Mouse (Mus musculus): ENCODE data around the gene Tnrc6b. TPM values are rescaled to one million over a fixed set of nuclear protein-coding genes. Genes with fewer than 3 reads are reported as not detected.
"Not testable (repeated sequence)": the region's sequence is repeated elsewhere in the genome, so short reads cannot be mapped to it uniquely, and the experiment has no call there.

Tnrc6b gene
- polyA plus RNA-seq, 1 experiment from 2014 or later = 33.5 TPM

DNA sequence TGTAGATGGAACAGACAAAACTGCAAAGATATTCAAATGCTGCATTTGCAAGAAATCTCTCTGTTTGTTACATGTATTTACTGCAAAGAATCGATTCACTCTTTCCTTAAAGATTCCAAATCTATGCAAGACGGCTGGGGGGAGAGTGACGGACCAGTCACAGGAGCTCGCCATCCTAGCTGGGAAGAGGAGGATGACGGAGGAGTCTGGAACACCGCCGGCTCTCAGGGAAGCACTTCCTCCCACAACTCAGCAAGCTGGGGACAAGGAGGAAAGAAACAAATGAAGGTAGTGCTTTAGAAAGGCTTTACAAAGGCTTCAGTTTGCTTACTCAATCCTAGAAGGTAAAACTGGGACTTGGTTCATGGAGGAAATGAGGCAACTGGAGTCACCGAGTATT, 173.0 kb downstream of the Tnrc6b start:
- H3K9me3 ChIP-seq (replicated peaks; ENCODE audit: control insufficient read depth, low read length, poor library complexity, severe bottlenecking) = no peaks in the 10 kb centered on the region
- H3K4me1 ChIP-seq (ENCODE audit: control insufficient read depth, insufficient read depth, low read length) = no peaks in the 10 kb centered on the region
- no peak overlapping the region for H3K9ac ChIP-seq (ENCODE audit: low read depth, low read length)
- H3K36me3 ChIP-seq (ENCODE audit: control insufficient read depth, insufficient read depth, low read length) = peaks cover 29% of the 10 kb centered on the region
- no peak overlapping the region for H3K27ac ChIP-seq (ENCODE audit: low read length)
- no peak overlapping the region for H3K4me3 ChIP-seq (ENCODE audit: low read depth, low read length)
- ATAC-seq = no peak
- no peaks in the 10 kb centered on the region for H3K27me3 ChIP-seq (ENCODE audit: control insufficient read depth, insufficient read depth, low read depth, low read length)
- H3K4me2 ChIP-seq (ENCODE audit: low read length) = no peak overlapping the region
- 88% methylated on average over 8 of the region's 8 CpGs for WGBS

DNA sequence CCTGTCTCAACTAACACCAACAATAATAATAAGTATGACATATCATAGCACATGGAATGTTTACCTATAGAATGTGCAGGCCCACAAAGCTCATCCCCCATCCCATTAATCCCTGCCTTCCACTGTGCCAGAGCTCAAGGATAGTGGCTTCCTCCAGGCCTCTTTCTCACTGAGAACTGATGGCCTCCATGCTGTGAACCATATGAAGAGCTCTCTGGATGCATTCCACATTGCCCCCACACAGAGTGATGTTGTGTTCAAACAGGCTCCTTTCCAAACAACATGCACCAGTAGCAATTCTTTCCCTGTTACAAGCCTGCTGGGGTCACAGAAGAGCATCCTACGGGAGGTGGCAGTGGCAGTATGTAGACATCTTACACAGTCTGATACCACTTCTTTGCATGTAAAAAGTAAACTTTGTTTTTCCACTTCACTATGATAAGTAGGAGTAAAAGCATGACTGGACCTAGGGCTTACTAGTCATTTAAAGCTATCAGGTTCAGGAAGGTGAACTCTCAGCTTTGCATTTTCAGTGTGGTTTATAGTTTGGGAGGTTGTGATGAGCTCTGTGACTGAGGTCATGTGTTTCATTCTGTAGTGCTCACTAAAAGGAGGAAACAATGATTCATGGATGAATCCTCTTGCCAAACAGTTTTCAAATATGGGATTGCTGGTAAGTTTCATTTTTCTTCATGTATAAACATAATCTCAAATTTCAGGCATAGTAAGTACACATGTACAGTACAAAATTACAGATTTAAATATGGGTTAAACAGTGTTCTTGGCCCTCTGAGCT, 175.4 kb downstream of the Tnrc6b start:
- Histone ChIP-seq H3K4me2 (ENCODE audit: low read length) (no peak overlapping the region), H3K4me1 (ENCODE audit: control insufficient read depth, insufficient read depth, low read length) (no peaks in the 10 kb centered on the region), H3K36me3 (ENCODE audit: control insufficient read depth, insufficient read depth, low read length) (peaks cover 28% of the 10 kb centered on the region), H3K27me3 (ENCODE audit: control insufficient read depth, insufficient read depth, low read depth, low read length) (no peaks in the 10 kb centered on the region), H3K4me3 (ENCODE audit: low read depth, low read length) (no peak overlapping the region), H3K9ac (ENCODE audit: low read depth, low read length) (no peak overlapping the region), H3K27ac (ENCODE audit: low read length) (no peak overlapping the region), H3K9me3 (replicated peaks; ENCODE audit: control insufficient read depth, low read length, poor library complexity, severe bottlenecking) (no peaks in the 10 kb centered on the region)
- ATAC-seq = no peak
- 86% methylated on average over 1 of the region's 1 CpGs for WGBS

GRCm38 (mm10) chr15:80892341-80892740, 181.2 kb downstream of the Tnrc6b start:
- Histone ChIP-seq H3K9ac (ENCODE audit: low read depth, low read length) (no peak overlapping the region), H3K9me3 (replicated peaks; ENCODE audit: control insufficient read depth, low read length, poor library complexity, severe bottlenecking) (no peaks in the 10 kb centered on the region), H3K4me3 (ENCODE audit: low read depth, low read length) (no peak overlapping the region), H3K4me1 (ENCODE audit: control insufficient read depth, insufficient read depth, low read length) (no peaks in the 10 kb centered on the region), H3K36me3 (ENCODE audit: control insufficient read depth, insufficient read depth, low read length) (peaks cover 48% of the 10 kb centered on the region), H3K27me3 (ENCODE audit: control insufficient read depth, insufficient read depth, low read depth, low read length) (no peaks in the 10 kb centered on the region), H3K27ac (ENCODE audit: low read length) (no peak overlapping the region), H3K4me2 (ENCODE audit: low read length) (no peak overlapping the region)
- ATAC-seq = no peak
- 98% methylated on average over 3 of the region's 3 CpGs for WGBS

DNA sequence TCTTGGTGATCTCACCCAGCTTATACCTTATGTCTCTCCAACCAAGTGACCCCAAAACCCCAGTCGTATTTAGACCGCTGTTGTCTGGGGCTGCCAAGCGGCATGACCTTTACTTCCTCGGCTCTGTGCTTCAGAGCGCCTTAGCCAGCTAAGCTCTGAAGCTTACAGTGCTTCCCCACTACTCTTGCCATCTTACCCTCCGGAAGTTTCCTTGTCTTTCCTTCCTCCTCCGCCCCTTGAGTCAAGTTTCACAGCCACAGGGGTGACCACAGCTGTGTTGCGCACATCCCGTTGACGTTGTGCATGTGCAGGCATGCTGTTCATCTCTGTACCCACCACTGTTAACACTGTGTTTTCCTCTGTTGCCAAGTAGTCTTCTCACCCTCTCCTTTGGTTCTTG, 185.6 kb downstream of the Tnrc6b start:
- H3K27me3 ChIP-seq (ENCODE audit: control insufficient read depth, insufficient read depth, low read depth, low read length) = no peaks in the 10 kb centered on the region
- H3K36me3 ChIP-seq (ENCODE audit: control insufficient read depth, insufficient read depth, low read length) = peaks cover 42% of the 10 kb centered on the region
- ATAC-seq = no peak
- H3K9me3 ChIP-seq (replicated peaks; ENCODE audit: control insufficient read depth, low read length, poor library complexity, severe bottlenecking) = no peaks in the 10 kb centered on the region
- H3K27ac ChIP-seq (ENCODE audit: low read length) = no peak overlapping the region
- no peak overlapping the region for H3K4me3 ChIP-seq (ENCODE audit: low read depth, low read length)
- H3K4me2 ChIP-seq (ENCODE audit: low read length) = no peak overlapping the region
- WGBS = 93% methylated on average over 10 of the region's 10 CpGs
- no peaks in the 10 kb centered on the region for H3K4me1 ChIP-seq (ENCODE audit: control insufficient read depth, insufficient read depth, low read length)
- no peak overlapping the region for H3K9ac ChIP-seq (ENCODE audit: low read depth, low read length)

GRCm38 (mm10) chr15:80897911-80898310, 186.8 kb downstream of the Tnrc6b start:
- H3K4me3 ChIP-seq (ENCODE audit: low read depth, low read length) = no peak overlapping the region
- no peak overlapping the region for H3K9ac ChIP-seq (ENCODE audit: low read depth, low read length)
- no peaks in the 10 kb centered on the region for H3K27me3 ChIP-seq (ENCODE audit: control insufficient read depth, insufficient read depth, low read depth, low read length)
- no peak for ATAC-seq
- WGBS = 89% methylated on average over 5 of the region's 5 CpGs
- no peak overlapping the region for H3K27ac ChIP-seq (ENCODE audit: low read length)
- no peaks in the 10 kb centered on the region for H3K4me1 ChIP-seq (ENCODE audit: control insufficient read depth, insufficient read depth, low read length)
- no peaks in the 10 kb centered on the region for H3K9me3 ChIP-seq (replicated peaks; ENCODE audit: control insufficient read depth, low read length, poor library complexity, severe bottlenecking)
- H3K36me3 ChIP-seq (ENCODE audit: control insufficient read depth, insufficient read depth, low read length) = peaks cover 47% of the 10 kb centered on the region
- no peak overlapping the region for H3K4me2 ChIP-seq (ENCODE audit: low read length)

GRCm38 (mm10) chr15:80899806-80900205, 188.7 kb downstream of the Tnrc6b start:
- H3K36me3 ChIP-seq (ENCODE audit: control insufficient read depth, insufficient read depth, low read length) = peaks cover 54% of the 10 kb centered on the region
- 92% methylated on average over 2 of the region's 2 CpGs for WGBS
- H3K27ac ChIP-seq (ENCODE audit: low read length) = no peak overlapping the region
- no peak overlapping the region for H3K4me2 ChIP-seq (ENCODE audit: low read length)
- no peak for ATAC-seq
- no peaks in the 10 kb centered on the region for H3K27me3 ChIP-seq (ENCODE audit: control insufficient read depth, insufficient read depth, low read depth, low read length)
- H3K4me1 ChIP-seq (ENCODE audit: control insufficient read depth, insufficient read depth, low read length) = no peaks in the 10 kb centered on the region
- H3K9ac ChIP-seq (ENCODE audit: low read depth, low read length) = no peak overlapping the region
- H3K9me3 ChIP-seq (replicated peaks; ENCODE audit: control insufficient read depth, low read length, poor library complexity, severe bottlenecking) = no peaks in the 10 kb centered on the region
- H3K4me3 ChIP-seq (ENCODE audit: low read depth, low read length) = no peak overlapping the region

DNA sequence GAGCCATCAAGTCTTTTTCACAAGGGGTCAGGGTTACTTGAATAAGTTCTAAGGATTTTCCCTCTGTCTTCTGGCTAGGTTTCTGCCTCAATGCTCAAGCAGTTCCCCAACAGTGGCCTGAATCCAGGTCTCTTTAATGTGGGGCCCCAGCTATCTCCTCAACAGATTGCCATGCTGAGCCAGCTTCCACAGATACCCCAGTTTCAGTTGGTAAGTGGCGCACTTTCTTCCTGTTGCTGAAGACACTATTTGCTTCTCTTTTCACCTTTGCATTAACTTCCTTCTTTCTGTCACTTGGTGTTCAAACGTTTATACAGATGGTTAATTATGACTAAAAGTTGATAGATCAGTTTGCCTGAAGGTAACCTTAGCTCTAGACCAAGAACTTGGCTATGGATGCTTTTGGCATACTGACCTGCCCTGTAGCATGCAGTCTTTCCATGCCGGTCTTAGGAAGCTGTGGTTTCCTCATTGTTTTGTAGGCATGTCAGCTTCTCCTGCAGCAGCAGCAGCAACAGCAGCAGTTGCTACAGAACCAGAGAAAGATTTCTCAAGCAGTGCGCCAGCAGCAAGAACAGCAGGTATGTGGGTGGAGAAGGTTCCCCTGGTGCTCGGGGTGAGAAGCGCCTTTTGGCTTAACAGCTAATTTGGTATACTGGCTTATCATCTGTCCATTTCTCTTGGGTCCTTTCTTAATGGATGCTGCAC, 190.8 kb downstream of the Tnrc6b start:
- H3K4me3 ChIP-seq (ENCODE audit: low read depth, low read length) = no peak overlapping the region
- H3K4me2 ChIP-seq (ENCODE audit: low read length) = no peak overlapping the region
- WGBS = 94% methylated on average over 6 of the region's 6 CpGs
- no peaks in the 10 kb centered on the region for H3K27me3 ChIP-seq (ENCODE audit: control insufficient read depth, insufficient read depth, low read depth, low read length)
- no peak overlapping the region for H3K27ac ChIP-seq (ENCODE audit: low read length)
- no peaks in the 10 kb centered on the region for H3K9me3 ChIP-seq (replicated peaks; ENCODE audit: control insufficient read depth, low read length, poor library complexity, severe bottlenecking)
- ATAC-seq = no peak
- peaks cover 45% of the 10 kb centered on the region for H3K36me3 ChIP-seq (ENCODE audit: control insufficient read depth, insufficient read depth, low read length)
- no peak overlapping the region for H3K9ac ChIP-seq (ENCODE audit: low read depth, low read length)
- no peaks in the 10 kb centered on the region for H3K4me1 ChIP-seq (ENCODE audit: control insufficient read depth, insufficient read depth, low read length)

DNA sequence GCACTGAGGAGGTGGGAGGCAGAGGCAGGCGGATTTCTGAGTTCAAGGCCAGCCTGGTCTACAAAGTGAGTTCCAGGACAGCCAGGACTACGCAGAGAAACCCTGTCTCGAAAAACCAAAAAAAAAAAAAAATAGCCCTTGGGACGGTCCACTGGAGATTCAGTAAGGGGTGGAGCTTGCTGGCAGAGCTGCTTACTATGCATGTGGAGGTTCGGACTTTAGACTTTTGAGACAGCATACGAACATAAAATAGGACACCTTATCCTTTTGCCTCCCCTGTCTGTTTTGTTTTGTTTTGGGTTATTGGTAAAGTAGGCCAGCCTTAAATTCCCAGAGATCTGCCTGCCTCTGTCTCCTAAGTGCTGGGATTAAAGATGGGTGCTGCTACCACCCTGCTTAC, 193.7 kb downstream of the Tnrc6b start:
- not testable (repeated sequence) for H3K9me3 ChIP-seq (replicated peaks; ENCODE audit: control insufficient read depth, low read length, poor library complexity, severe bottlenecking); H3K27me3 ChIP-seq (ENCODE audit: control insufficient read depth, insufficient read depth, low read depth, low read length); H3K4me1 ChIP-seq (ENCODE audit: control insufficient read depth, insufficient read depth, low read length); H3K4me3 ChIP-seq (ENCODE audit: low read depth, low read length); H3K9ac ChIP-seq (ENCODE audit: low read depth, low read length); ATAC-seq; H3K27ac ChIP-seq (ENCODE audit: low read length); H3K4me2 ChIP-seq (ENCODE audit: low read length)
- WGBS = 96% methylated on average over 6 of the region's 6 CpGs
- peaks cover 35% of the 10 kb centered on the region for H3K36me3 ChIP-seq (ENCODE audit: control insufficient read depth, insufficient read depth, low read length)

DNA sequence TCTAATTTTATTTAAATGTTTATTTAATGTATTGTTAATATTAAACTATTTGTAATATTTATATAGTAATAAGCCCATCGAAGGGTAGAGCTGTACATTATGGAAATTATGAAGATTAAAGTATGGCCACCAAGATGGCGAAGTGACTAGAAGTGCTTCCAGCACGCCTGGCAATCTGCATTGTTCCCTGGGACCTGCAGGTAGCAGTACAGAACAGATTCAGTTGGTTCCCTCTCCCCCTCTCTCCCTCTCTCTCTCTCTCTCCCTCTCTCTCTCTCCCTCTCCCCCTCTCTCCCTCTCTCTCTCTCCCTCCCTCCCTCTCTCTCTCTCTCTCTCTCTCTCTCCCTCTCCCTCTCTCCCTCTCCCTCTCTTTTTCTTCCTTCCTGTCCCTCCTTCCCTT, 199.1 kb downstream of the Tnrc6b start:
- ATAC-seq = no peak
- Histone ChIP-seq H3K4me1 (ENCODE audit: control insufficient read depth, insufficient read depth, low read length) (no peaks in the 10 kb centered on the region), H3K27ac (ENCODE audit: low read length) (no peak overlapping the region), H3K36me3 (ENCODE audit: control insufficient read depth, insufficient read depth, low read length) (peaks cover 27% of the 10 kb centered on the region), H3K4me3 (ENCODE audit: low read depth, low read length) (no peak overlapping the region), H3K9ac (ENCODE audit: low read depth, low read length) (no peak overlapping the region), H3K4me2 (ENCODE audit: low read length) (no peak overlapping the region), H3K9me3 (replicated peaks; ENCODE audit: control insufficient read depth, low read length, poor library complexity, severe bottlenecking) (no peaks in the 10 kb centered on the region), H3K27me3 (ENCODE audit: control insufficient read depth, insufficient read depth, low read depth, low read length) (no peaks in the 10 kb centered on the region)
- WGBS = 92% methylated on average over 3 of the region's 3 CpGs

Data from midbrain, embryonic 16.5 days (tissue).